Mouse (Mus musculus): ENCODE results near the gene Wipi1. TPM values are rescaled to one million over a fixed set of nuclear protein-coding genes. Genes with fewer than 3 reads are reported as not detected.

Wipi1 gene
- polyA plus RNA-seq, 1 experiment from 2014 or later, result 17.6 TPM

GRCm38 (mm10) chr11:109616352-109616751 is 4.6 kb upstream of the Wipi1 start:
- Histone ChIP-seq H3K36me3 (replicated peaks; ENCODE audit: insufficient read depth, low read length) (no peaks in the 10 kb centered on the region), H3K27me3 (ENCODE audit: insufficient read depth, low read length) (no peaks in the 10 kb centered on the region), H3K4me3 (ENCODE audit: low read depth, low read length) (no peak overlapping the region), H3K4me2 (ENCODE audit: low read depth, low read length) (peak overlapping the region; percentile 49), H3K4me1 (ENCODE audit: insufficient read depth) (peaks cover 16% of the 10 kb centered on the region), H3K9ac (replicated peaks) (no peak overlapping the region; the same call in 1 of the 2 replicates), H3K9me3 (ENCODE audit: low read length) (no peaks in the 10 kb centered on the region), H3K27ac (ENCODE audit: low read depth) (peak overlapping the region; percentile 61)
- no peak for ATAC-seq
- 47% methylated on average over 4 of the region's 4 CpGs for WGBS (ENCODE audit: insufficient replicate concordance)
- DNase-seq, result no peak
- TF ChIP-seq EP300 (IDR thresholded peaks at IDR 0.05; ENCODE audit: low read depth) (peak; percentile 66), CTCF (IDR thresholded peaks at IDR 0.05; ENCODE audit: low read depth) (no peak)

- peak overlapping the region; percentile 61 for H3K27ac ChIP-seq (ENCODE audit: low read depth)
- H3K4me3 ChIP-seq (ENCODE audit: low read depth, low read length), result peak overlapping the region; percentile 28
- H3K4me1 ChIP-seq (ENCODE audit: insufficient read depth), result peaks cover 19% of the 10 kb centered on the region
- H3K9me3 ChIP-seq (ENCODE audit: low read length), result no peaks in the 10 kb centered on the region
- peak overlapping the region; percentile 93 for H3K4me2 ChIP-seq (ENCODE audit: low read depth, low read length)
- no peak for TF ChIP-seq EP300 (IDR thresholded peaks at IDR 0.05; ENCODE audit: low read depth)
- no peak for ATAC-seq
- H3K36me3 ChIP-seq (replicated peaks; ENCODE audit: insufficient read depth, low read length), result no peaks in the 10 kb centered on the region
- H3K27me3 ChIP-seq (ENCODE audit: insufficient read depth, low read length), result no peaks in the 10 kb centered on the region
- DNase-seq, result no peak
- peak overlapping the region; percentile 8; the same call in 1 of the 2 replicates for H3K9ac ChIP-seq (replicated peaks)
- WGBS (ENCODE audit: insufficient replicate concordance), result 41% methylated on average over 9 of the region's 9 CpGs
Measured at GRCm38 (mm10) chr11:109615286-109615685, 3.5 kb upstream of the Wipi1 start.

GRCm38 (mm10) chr11:109612871-109613529 is 1.2 kb upstream of the Wipi1 start:
- Histone ChIP-seq H3K27ac (ENCODE audit: low read depth) (peak overlapping the region; percentile 95), H3K4me1 (ENCODE audit: insufficient read depth) (peaks cover 35% of the 10 kb centered on the region), H3K4me3 (ENCODE audit: low read depth, low read length) (peak overlapping the region; percentile 28), H3K9ac (replicated peaks) (peak overlapping the region; percentile 19; the same call in 1 of the 2 replicates), H3K4me2 (ENCODE audit: low read depth, low read length) (peak overlapping the region; percentile 93), H3K27me3 (ENCODE audit: insufficient read depth, low read length) (no peaks in the 10 kb centered on the region), H3K9me3 (ENCODE audit: low read length) (no peaks in the 10 kb centered on the region), H3K36me3 (replicated peaks; ENCODE audit: insufficient read depth, low read length) (no peaks in the 10 kb centered on the region)
- peak; percentile 96 for TF ChIP-seq EP300 (IDR thresholded peaks at IDR 0.05; ENCODE audit: low read depth)
- TF ChIP-seq CTCF (IDR thresholded peaks at IDR 0.05; ENCODE audit: low read depth), result no peak
- DNase-seq (peak; percentile 23), ATAC-seq (no peak)
- whole genome bisulfite sequencing (ENCODE audit: insufficient replicate concordance), result 36% methylated on average over 7 of the region's 7 CpGs

GRCm38 (mm10) chr11:109610795-109611302 is 918 bp downstream of the Wipi1 start:
- TF ChIP-seq EP300 (IDR thresholded peaks at IDR 0.05; ENCODE audit: low read depth) (no peak), CTCF (IDR thresholded peaks at IDR 0.05; ENCODE audit: low read depth) (peak; percentile 48)
- peak overlapping the region; percentile 87 for H3K9ac ChIP-seq (replicated peaks)
- H3K4me3 ChIP-seq (ENCODE audit: low read depth, low read length), result peak overlapping the region; percentile 87
- no peaks in the 10 kb centered on the region for H3K27me3 ChIP-seq (ENCODE audit: insufficient read depth, low read length)
- H3K4me1 ChIP-seq (ENCODE audit: insufficient read depth), result peaks cover 26% of the 10 kb centered on the region
- peak overlapping the region; percentile 93 for H3K4me2 ChIP-seq (ENCODE audit: low read depth, low read length)
- no peak for DNase-seq
- peak; percentile 17 for ATAC-seq
- H3K27ac ChIP-seq (ENCODE audit: low read depth), result peak overlapping the region; percentile 95
- H3K9me3 ChIP-seq (ENCODE audit: low read length), result no peaks in the 10 kb centered on the region
- WGBS (ENCODE audit: insufficient replicate concordance), result under 1% methylated on average over 26 of the region's 26 CpGs
- no peaks in the 10 kb centered on the region for H3K36me3 ChIP-seq (replicated peaks; ENCODE audit: insufficient read depth, low read length)

- Histone ChIP-seq H3K4me1 (ENCODE audit: insufficient read depth) (peaks cover 24% of the 10 kb centered on the region), H3K27ac (ENCODE audit: low read depth) (peak overlapping the region; percentile 95)
- WGBS (ENCODE audit: insufficient replicate concordance), result 25% methylated on average over 9 of the region's 9 CpGs
Measured at GRCm38 (mm10) chr11:109610046-109610794, 1.5 kb downstream of the Wipi1 start.

More at GRCm38 (mm10) chr11:109610046-109610794, 1.5 kb downstream of the Wipi1 start:
- Histone ChIP-seq H3K4me2 (ENCODE audit: low read depth, low read length) (peak overlapping the region; percentile 93), H3K27me3 (ENCODE audit: insufficient read depth, low read length) (no peaks in the 10 kb centered on the region), H3K9me3 (ENCODE audit: low read length) (no peaks in the 10 kb centered on the region), H3K36me3 (replicated peaks; ENCODE audit: insufficient read depth, low read length) (0 out of 2 replicates have a peak, but pooled peaks cover 5% of the 10 kb centered on the region), H3K9ac (replicated peaks) (peak overlapping the region; percentile 87), H3K4me3 (ENCODE audit: low read depth, low read length) (peak overlapping the region; percentile 87)
- DNase-seq (no peak), ATAC-seq (no peak)
- TF ChIP-seq CTCF (IDR thresholded peaks at IDR 0.05; ENCODE audit: low read depth), result no peak
- TF ChIP-seq EP300 (IDR thresholded peaks at IDR 0.05; ENCODE audit: low read depth), result no peak
